Mouse (Mus musculus): ENCODE data around the gene Lman2l.

DNA sequence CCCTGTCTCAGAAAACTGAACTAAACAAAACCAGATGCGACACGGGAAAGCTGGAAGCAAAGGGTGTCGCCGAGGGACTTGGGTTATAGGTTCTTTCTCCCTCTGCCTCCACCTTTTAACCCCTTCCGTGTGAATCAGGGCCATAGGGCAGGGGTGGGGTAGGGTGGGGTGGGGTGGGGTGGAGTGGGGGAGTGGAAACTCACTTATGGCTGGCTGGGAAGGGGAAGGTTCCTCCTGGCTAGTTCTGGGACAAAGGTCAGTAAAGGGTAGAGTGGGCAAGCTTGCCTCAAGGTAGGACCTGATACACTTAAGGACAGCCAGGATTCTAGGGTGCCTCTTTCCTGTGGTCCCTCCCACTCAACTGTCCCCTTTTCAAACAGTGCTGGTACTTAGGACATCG is 48.2 kb upstream of the Lman2l start:
- TF ChIP-seq POLR2A (IDR thresholded peaks at IDR 0.05; ENCODE audit: insufficient read depth, low read depth, low read length) (no peak), CTCF (IDR thresholded peaks at IDR 0.05; ENCODE audit: insufficient read depth, low read depth, low read length) (no peak)
